Comparison of ENCODE assay signal across 23 mouse cellular contexts in the genomic region with DNA sequence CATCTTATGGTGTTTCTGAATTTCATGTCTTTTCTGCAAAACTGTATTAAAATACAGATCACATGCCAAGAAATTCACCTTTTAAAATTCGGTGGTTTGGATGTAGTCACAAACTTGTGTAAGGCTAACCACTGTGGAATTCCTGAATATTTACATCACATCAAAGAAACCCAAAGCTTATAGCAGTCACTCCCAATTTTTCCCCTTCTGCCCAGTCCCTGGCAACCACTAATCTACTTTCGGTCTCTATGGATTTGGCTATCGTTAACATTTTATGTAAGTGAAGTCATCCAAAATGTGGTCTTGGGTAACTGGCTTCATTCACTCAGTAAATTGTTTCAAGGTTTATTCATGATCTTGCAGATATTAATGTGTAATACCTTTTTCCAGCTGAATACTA.
DNase-seq lines count a peak whose midpoint lies in the region; ATAC-seq and TF ChIP-seq lines count a peak whose summit lies in the region.
"Had no signal": no experiment of that assay in that cellular context is flagged by ENCODE, and none has a peak within 500 bp of the region (broad histone marks: within the 10 kb centered on the region; RNA-seq: fewer than 3 reads in every experiment).

No protein-coding gene starts in this region.

- no peak for DNase-seq in limb, embryonic 10.5 days (ENCODE audit: low spot score)
- DNase-seq in Patski (ENCODE audit: low read depth, low spot score): peak; percentile 74
- peak; percentile 46 for DNase-seq in limb, embryonic 14.5 days (ENCODE audit: low spot score)
- no peak for DNase-seq in testis, postnatal 10 days (ENCODE audit: low spot score)
- no peak for DNase-seq in heart, postnatal 36 days
- DNase-seq: adrenal gland, adult 2 months; adrenal gland, postnatal 25 days; cerebellum, adult 11 months; cerebellum, adult 8-10 months; cerebellum, postnatal 14 days; embryo, embryonic 11 days; heart, adult 18-20 months; heart, postnatal 10 days had no signal

- ATAC-seq in limb, embryonic 13.5 days (ENCODE audit: low FRiP score, low read depth): peak; percentile 76; the same call in 1 of the 2 replicates
- ATAC-seq in Patski: peak; percentile 88
- ATAC-seq in limb, embryonic 14.5 days (ENCODE audit: low FRiP score, low read depth): no peak
- no peak for ATAC-seq in megakaryocyte-erythroid progenitor cell, adult 5-6 weeks (replicated peaks; ENCODE audit: low FRiP score, low TSS enrichment, poor library complexity, severe bottlenecking)
- ATAC-seq: CD4-positive, CD25-positive, alpha-beta regulatory T cell, adult 4 months; forebrain, embryonic 14.5 days; intestine, embryonic 15.5 days had no signal

- no peak overlapping the region for H3K4me3 ChIP-seq in limb, embryonic 13.5 days
- no peak overlapping the region for H3K4me3 ChIP-seq in limb, embryonic 10.5 days
- H3K4me3 ChIP-seq in limb, embryonic 14.5 days (replicated peaks; ENCODE audit: low read length): no peak overlapping the region
- H3K4me3 ChIP-seq: embryonic facial prominence, embryonic 12.5 days; forebrain, embryonic 10.5 days; heart, embryonic 10.5 days; hindbrain, embryonic 13.5 days; intestine, embryonic 15.5 days had no signal

- intact Hi-C loops in heart, postnatal 36 days (cut with DNase I): no loop called here

- H3K36me3 ChIP-seq in limb, embryonic 13.5 days: no peaks in the 10 kb centered on the region
- no peaks in the 10 kb centered on the region for H3K36me3 ChIP-seq in limb, embryonic 10.5 days
- no peaks in the 10 kb centered on the region for H3K36me3 ChIP-seq in limb, embryonic 14.5 days (ENCODE audit: control insufficient read depth, insufficient read depth, low read length)
- H3K36me3 ChIP-seq: embryonic facial prominence, embryonic 12.5 days; forebrain, embryonic 10.5 days; G1E; heart, embryonic 10.5 days; hindbrain, embryonic 13.5 days; intestine, embryonic 15.5 days had no signal

- in situ Hi-C loops in Patski (cut with MboI; ENCODE audit: low pct_unique_long_range_greater_than_20kb): no loop called here

- H3K4me2 ChIP-seq in limb, embryonic 13.5 days (replicated peaks): no peak overlapping the region
- no peak overlapping the region for H3K4me2 ChIP-seq in limb, embryonic 14.5 days (replicated peaks; ENCODE audit: low read depth, low read length, severe bottlenecking)
- H3K4me2 ChIP-seq: embryonic facial prominence, embryonic 12.5 days; hindbrain, embryonic 13.5 days; intestine, embryonic 15.5 days had no signal

- no peak for TF ChIP-seq CTCF in Patski (IDR thresholded peaks at IDR 0.05)

- WGBS in limb, embryonic 13.5 days: 55% methylated on average over 3 of the region's 3 CpGs
- 94% methylated on average over 3 of the region's 3 CpGs for WGBS in limb, embryonic 10.5 days
- 56% methylated on average over 3 of the region's 3 CpGs for WGBS in limb, embryonic 14.5 days

- no peak overlapping the region for H3K9ac ChIP-seq in limb, embryonic 13.5 days
- H3K9ac ChIP-seq in limb, embryonic 14.5 days (ENCODE audit: low read depth, low read length, severe bottlenecking): no peak overlapping the region
- H3K9ac ChIP-seq: embryonic facial prominence, embryonic 12.5 days; hindbrain, embryonic 13.5 days; intestine, embryonic 15.5 days had no signal

- POLR2A ChIA-PET in Patski (lab: Charles Lee): no interaction called here

- CTCF ChIA-PET in Patski (lab: Charles Lee): interaction anchor here (1.2 kb wide), 1 partner anchor 10 kb away, joined by 3 read pairs; no protein-coding TSS in a partner anchor

- H3K27ac ChIP-seq in limb, embryonic 13.5 days: no peak overlapping the region
- H3K27ac ChIP-seq in limb, embryonic 10.5 days: no peak overlapping the region
- no peak overlapping the region for H3K27ac ChIP-seq in limb, embryonic 14.5 days (replicated peaks; ENCODE audit: low read depth, low read length)
- H3K27ac ChIP-seq: embryonic facial prominence, embryonic 12.5 days; forebrain, embryonic 10.5 days; heart, embryonic 10.5 days; hindbrain, embryonic 13.5 days; intestine, embryonic 15.5 days had no signal

- no peaks in the 10 kb centered on the region for H3K4me1 ChIP-seq in limb, embryonic 13.5 days
- no peaks in the 10 kb centered on the region for H3K4me1 ChIP-seq in limb, embryonic 10.5 days
- no peaks in the 10 kb centered on the region for H3K4me1 ChIP-seq in limb, embryonic 14.5 days (ENCODE audit: control insufficient read depth, insufficient read depth, low read length)
- H3K4me1 ChIP-seq: embryonic facial prominence, embryonic 12.5 days; forebrain, embryonic 10.5 days; heart, embryonic 10.5 days; hindbrain, embryonic 13.5 days; intestine, embryonic 15.5 days had no signal

- H3K9me3 ChIP-seq in limb, embryonic 13.5 days: no peaks in the 10 kb centered on the region
- no peaks in the 10 kb centered on the region for H3K9me3 ChIP-seq in limb, embryonic 10.5 days (replicated peaks)
- H3K9me3 ChIP-seq in limb, embryonic 14.5 days (ENCODE audit: control insufficient read depth, low read length): no peaks in the 10 kb centered on the region
- H3K9me3 ChIP-seq: embryonic facial prominence, embryonic 12.5 days; forebrain, embryonic 10.5 days; heart, embryonic 10.5 days; hindbrain, embryonic 13.5 days; intestine, embryonic 15.5 days had no signal

- no peaks in the 10 kb centered on the region for H3K27me3 ChIP-seq in limb, embryonic 13.5 days
- no peaks in the 10 kb centered on the region for H3K27me3 ChIP-seq in limb, embryonic 10.5 days (ENCODE audit: low read depth, poor library complexity, severe bottlenecking)
- no peaks in the 10 kb centered on the region for H3K27me3 ChIP-seq in Patski
- no peaks in the 10 kb centered on the region for H3K27me3 ChIP-seq in limb, embryonic 14.5 days (ENCODE audit: control insufficient read depth, insufficient read depth, low read length)
- H3K27me3 ChIP-seq: embryonic facial prominence, embryonic 12.5 days; hindbrain, embryonic 13.5 days; intestine, embryonic 15.5 days had no signal

- TF ChIP-seq POLR2A in limb, embryonic 14.5 days (IDR thresholded peaks at IDR 0.05; ENCODE audit: borderline replicate concordance, extremely low read depth, insufficient read depth, insufficient read length): no peak

Comparison
In these comparisons a context has a peak if more than half of its experiments do, and no peak if none do; other contexts are left out.
1. ATAC-seq: peak in limb, embryonic 13.5 days (single experiment) and Patski (single experiment); none in limb, embryonic 14.5 days (single experiment) and megakaryocyte-erythroid progenitor cell, adult 5-6 weeks (single experiment).
2. DNase-seq: peak in Patski (single experiment) and limb, embryonic 14.5 days (single experiment); none in limb, embryonic 10.5 days (single experiment), testis, postnatal 10 days (single experiment) and heart, postnatal 36 days (0 of 2).